Comparison of ENCODE assay signal across 12 mouse cellular contexts in the genomic region with DNA sequence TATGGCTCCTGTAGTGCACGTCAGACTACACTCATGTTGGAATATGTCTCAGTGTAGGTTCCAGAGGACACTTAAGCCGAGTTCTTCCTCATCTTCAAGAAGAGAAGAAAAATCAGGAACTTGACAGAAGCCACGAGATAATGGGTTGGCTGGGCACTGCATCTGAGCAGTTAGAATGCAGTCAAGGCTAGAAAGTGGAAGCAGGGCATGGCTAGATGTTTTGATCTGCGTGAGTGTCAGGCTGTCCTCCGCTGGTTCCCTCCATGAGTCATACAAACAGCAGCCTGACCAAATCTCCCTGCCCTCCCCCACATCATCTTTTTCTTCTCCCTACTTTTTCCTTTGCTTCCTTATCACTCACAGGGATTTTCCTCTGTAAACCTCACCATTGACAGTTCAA. TPM values are rescaled to one million over a fixed set of nuclear protein-coding genes. Genes with fewer than 3 reads are reported as not detected.
A peak's percentile ranks its signal among the peaks of the same experiment; 100 is the strongest.
DNase-seq lines count a peak whose midpoint lies in the region; ATAC-seq and TF ChIP-seq lines count a peak whose summit lies in the region.
"Had no signal": no experiment of that assay in that cellular context is flagged by ENCODE, and none has a peak within 500 bp of the region (broad histone marks: within the 10 kb centered on the region; RNA-seq: fewer than 3 reads in every experiment).

A gene (minus strand): TSS at position 195 of the 400 bp plus-strand sequence.

- H3K27me3 ChIP-seq in lung, embryonic 14.5 days (ENCODE audit: insufficient read depth, low read length): no peaks in the 10 kb centered on the region
- H3K27me3 ChIP-seq: CH12.LX had no signal

- H3K4me2 ChIP-seq in lung, embryonic 14.5 days: no peak within 1 kb of the TSS

- no peaks in the 10 kb centered on the region for H3K9me3 ChIP-seq in lung, embryonic 14.5 days (ENCODE audit: low read depth, low read length)

- DNase-seq in lung, embryonic 14.5 days: no peak
- DNase-seq in lung, postnatal 25 days (ENCODE audit: low spot score): no peak
- DNase-seq in adrenal gland, postnatal 14 days: peak; percentile 38
- no peak for DNase-seq in large intestine, adult 2 months (ENCODE audit: low read depth, low spot score)
- peak; percentile 13 for DNase-seq in skeletal muscle tissue, adult 2 months (ENCODE audit: low read depth, low spot score)
- DNase-seq in cerebellum, adult 9-10 months: no peak
- no peak for DNase-seq in thymus, adult 18-20 months
- no peak for DNase-seq in heart, adult 8-10 months (ENCODE audit: low spot score)
- DNase-seq: embryo, embryonic 11 days; gastrocnemius, postnatal 14 days; right cerebral cortex, adult 18-20 months had no signal

- no peaks in the 10 kb centered on the region for H3K4me1 ChIP-seq in lung, embryonic 14.5 days (ENCODE audit: insufficient read depth)

- H3K36me3 ChIP-seq in lung, embryonic 14.5 days (ENCODE audit: insufficient read depth): no peaks in the 10 kb centered on the region

- WGBS in lung, embryonic 14.5 days: 63% methylated on average over 5 of the region's 5 CpGs
- 64% methylated on average over 5 of the region's 5 CpGs for WGBS in large intestine, adult 2 months

- no peak for ATAC-seq in lung, embryonic 14.5 days (ENCODE audit: insufficient read depth)

- no peak within 1 kb of the TSS for H3K9ac ChIP-seq in lung, embryonic 14.5 days

- no peak within 1 kb of the TSS for H3K4me3 ChIP-seq in lung, embryonic 14.5 days (ENCODE audit: low read depth, low read length)

- H3K27ac ChIP-seq in lung, embryonic 14.5 days (ENCODE audit: low read depth): no peak within 1 kb of the TSS

- no peak for TF ChIP-seq CTCF in lung, embryonic 14.5 days (IDR thresholded peaks at IDR 0.05; ENCODE audit: low read depth)

RNA-seq across cellular contexts. Expression of the gene that starts here (rescaled TPM):
- 11.7 and 14.7 TPM in 2 replicates for polyA plus RNA-seq in lung, embryonic 14.5 days (2014; fragmentation: Nextera tagmentation; extraction: Ambion mirVana)
- 11.7 and 17.6 TPM in 2 replicates for total RNA-seq in adrenal gland, postnatal 14 days (2021)
- polyA plus RNA-seq in large intestine, adult 2 months (2012; rRNA removed): 12.0 and 12.7 TPM in 2 replicates
- total RNA-seq in heart, adult 8-10 months (2022): 1 to 10 TPM; 2.0 to 4.6 (median 2.9) TPM

Comparison
In these comparisons a context has a peak if more than half of its experiments do, and no peak if none do; other contexts are left out.
1. DNase-seq: peak in adrenal gland, postnatal 14 days (single experiment) and skeletal muscle tissue, adult 2 months (single experiment); none in lung, embryonic 14.5 days (single experiment), lung, postnatal 25 days (single experiment), large intestine, adult 2 months (single experiment), cerebellum, adult 9-10 months (single experiment), thymus, adult 18-20 months (0 of 2) and heart, adult 8-10 months (single experiment).